Mouse (Mus musculus): ENCODE measurements around the gene Lmntd1. TPM values are rescaled to one million over a fixed set of nuclear protein-coding genes. Genes with fewer than 3 reads are reported as not detected.
"Not testable (repeated sequence)": the region's sequence is repeated elsewhere in the genome, so short reads cannot be mapped to it uniquely, and the experiment has no call there.

Lmntd1 gene
- polyA plus RNA-seq, 1 experiment from 2014 or later = 3.0 TPM

DNA sequence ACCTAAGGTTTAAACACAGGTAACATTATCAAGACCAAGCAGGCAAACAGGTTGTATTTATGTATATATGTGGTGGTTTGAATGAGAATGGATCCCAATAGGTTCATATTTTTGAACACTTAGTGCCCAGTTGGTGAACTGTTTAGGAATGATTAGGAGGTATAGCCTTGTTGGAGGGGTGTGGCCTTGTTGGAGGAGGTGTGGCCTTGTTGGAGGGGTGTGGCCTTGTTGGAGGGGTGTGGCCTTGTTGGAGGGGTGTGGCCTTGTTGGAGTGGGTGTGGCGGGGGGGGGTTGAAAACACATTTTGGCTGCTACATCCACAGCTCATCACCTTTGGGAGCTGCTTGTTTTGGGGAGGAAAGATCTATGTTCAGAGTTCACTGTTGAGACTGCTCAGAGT lies 270.7 kb downstream of the Lmntd1 start:
- Histone ChIP-seq H3K9me3 (replicated peaks; ENCODE audit: low read length) (no peaks in the 10 kb centered on the region), H3K27ac (no peak overlapping the region), H3K9ac (ENCODE audit: low read depth, low read length) (no peak overlapping the region), H3K4me2 (ENCODE audit: low read length) (no peak overlapping the region), H3K27me3 (ENCODE audit: insufficient read depth, low read length) (no peaks in the 10 kb centered on the region), H3K36me3 (ENCODE audit: insufficient read depth, low read length) (no peaks in the 10 kb centered on the region), H3K4me1 (replicated peaks; ENCODE audit: insufficient read depth, low read length) (no peaks in the 10 kb centered on the region), H3K4me3 (replicated peaks; ENCODE audit: low read depth, low read length) (no peak overlapping the region)
- ATAC-seq (replicated peaks; ENCODE audit: low FRiP score, low read depth) (no peak), DNase-seq (ENCODE audit: low spot score) (no peak)
- no peak for TF ChIP-seq CTCF (IDR thresholded peaks at IDR 0.05; ENCODE audit: low read depth)
- whole genome bisulfite sequencing = 83% methylated on average over 1 of the region's 1 CpGs

DNA sequence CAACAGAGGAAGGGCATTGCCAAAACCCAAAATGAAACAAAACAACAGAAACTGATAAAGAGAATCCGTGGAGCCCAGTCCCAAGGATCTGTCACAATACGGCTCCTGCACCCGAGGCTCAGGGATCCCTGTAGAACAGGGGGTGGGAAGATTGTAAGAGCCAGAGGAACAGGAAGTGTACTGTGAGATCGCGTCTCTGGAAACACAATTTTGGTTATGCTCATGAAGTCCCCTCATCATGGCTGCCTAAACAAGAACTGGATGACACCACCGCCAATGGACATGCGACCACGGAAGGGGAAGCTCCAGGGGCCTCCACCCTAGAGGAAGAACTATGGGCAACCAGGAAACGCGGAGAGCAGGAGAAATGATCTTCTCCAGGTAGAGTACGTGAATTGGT lies 271.3 kb downstream of the Lmntd1 start:
- Histone ChIP-seq H3K4me3 (replicated peaks; ENCODE audit: low read depth, low read length) (no peak overlapping the region), H3K9ac (ENCODE audit: low read depth, low read length) (no peak overlapping the region), H3K4me1 (replicated peaks; ENCODE audit: insufficient read depth, low read length) (no peaks in the 10 kb centered on the region), H3K27me3 (ENCODE audit: insufficient read depth, low read length) (no peaks in the 10 kb centered on the region), H3K27ac (no peak overlapping the region), H3K36me3 (ENCODE audit: insufficient read depth, low read length) (no peaks in the 10 kb centered on the region), H3K4me2 (ENCODE audit: low read length) (no peak overlapping the region), H3K9me3 (replicated peaks; ENCODE audit: low read length) (no peaks in the 10 kb centered on the region)
- 86% methylated on average over 11 of the region's 11 CpGs for WGBS
- no peak for DNase-seq (ENCODE audit: low spot score)
- no peak for TF ChIP-seq CTCF (IDR thresholded peaks at IDR 0.05; ENCODE audit: low read depth)
- ATAC-seq (replicated peaks; ENCODE audit: low FRiP score, low read depth) = no peak

- DNase-seq (ENCODE audit: low spot score) = peak; percentile 96
- Histone ChIP-seq H3K27ac (peak overlapping the region; percentile 70), H3K9ac (ENCODE audit: low read depth, low read length) (peak overlapping the region; percentile 19; the same call in 1 of the 2 replicates), H3K4me2 (ENCODE audit: low read length) (peak overlapping the region; percentile 66), H3K4me3 (replicated peaks; ENCODE audit: low read depth, low read length) (peak overlapping the region; percentile 36), H3K9me3 (replicated peaks; ENCODE audit: low read length) (no peaks in the 10 kb centered on the region), H3K4me1 (replicated peaks; ENCODE audit: insufficient read depth, low read length) (no peaks in the 10 kb centered on the region), H3K36me3 (ENCODE audit: insufficient read depth, low read length) (no peaks in the 10 kb centered on the region), H3K27me3 (ENCODE audit: insufficient read depth, low read length) (no peaks in the 10 kb centered on the region)
- TF ChIP-seq CTCF (IDR thresholded peaks at IDR 0.05; ENCODE audit: low read depth) = peak; percentile 88
- peak; percentile 36 for ATAC-seq (replicated peaks; ENCODE audit: low FRiP score, low read depth)
- WGBS = under 1% methylated on average over 33 of the region's 33 CpGs
Measured at GRCm38 (mm10) chr6:145341301-145342193, 272.6 kb downstream of the Lmntd1 start.

DNA sequence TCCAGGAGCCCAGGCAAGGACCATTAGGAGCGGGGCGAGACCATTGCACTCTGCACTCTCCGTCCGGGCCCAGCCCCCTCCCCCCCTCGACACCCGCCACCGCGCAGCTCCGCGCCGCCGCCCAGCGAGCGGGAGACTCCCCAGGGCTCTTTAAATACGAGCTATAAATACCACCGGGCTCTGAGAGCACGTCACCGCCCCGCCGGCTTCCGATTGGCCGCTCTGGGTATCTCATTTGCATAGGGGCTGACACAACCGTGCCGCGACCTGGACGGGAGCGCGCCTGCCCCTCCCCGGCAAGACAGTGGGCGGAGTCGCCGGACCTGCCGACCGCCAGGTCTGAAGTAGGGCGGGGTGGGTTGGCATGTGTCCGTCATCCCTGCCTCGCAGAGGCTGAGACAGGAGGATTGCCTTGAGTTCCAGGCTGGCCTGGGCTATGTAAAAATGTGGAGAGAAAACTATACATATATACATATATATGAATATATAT lies 273.4 kb downstream of the Lmntd1 start:
- Histone ChIP-seq H3K27me3 (ENCODE audit: insufficient read depth, low read length) (no peaks in the 10 kb centered on the region), H3K4me2 (ENCODE audit: low read length) (peak overlapping the region; percentile 66), H3K9me3 (replicated peaks; ENCODE audit: low read length) (no peaks in the 10 kb centered on the region), H3K36me3 (ENCODE audit: insufficient read depth, low read length) (no peaks in the 10 kb centered on the region), H3K9ac (ENCODE audit: low read depth, low read length) (peak overlapping the region; percentile 55), H3K27ac (peak overlapping the region; percentile 93), H3K4me3 (replicated peaks; ENCODE audit: low read depth, low read length) (peak overlapping the region; percentile 36), H3K4me1 (replicated peaks; ENCODE audit: insufficient read depth, low read length) (no peaks in the 10 kb centered on the region)
- TF ChIP-seq CTCF (IDR thresholded peaks at IDR 0.05; ENCODE audit: low read depth) = 0 out of 2 replicates have a peak, but pooled peaks have one; percentile 1
- ATAC-seq (replicated peaks; ENCODE audit: low FRiP score, low read depth) (peak; percentile 96), DNase-seq (ENCODE audit: low spot score) (peak; percentile 98)
- WGBS = under 1% methylated on average over 36 of the region's 37 CpGs

- Histone ChIP-seq H3K4me3 (replicated peaks; ENCODE audit: low read depth, low read length) (peak overlapping the region; percentile 36), H3K27me3 (ENCODE audit: insufficient read depth, low read length) (no peaks in the 10 kb centered on the region), H3K4me2 (ENCODE audit: low read length) (peak overlapping the region; percentile 66), H3K9me3 (replicated peaks; ENCODE audit: low read length) (no peaks in the 10 kb centered on the region), H3K4me1 (replicated peaks; ENCODE audit: insufficient read depth, low read length) (no peaks in the 10 kb centered on the region), H3K36me3 (ENCODE audit: insufficient read depth, low read length) (no peaks in the 10 kb centered on the region), H3K27ac (peak overlapping the region; percentile 93), H3K9ac (ENCODE audit: low read depth, low read length) (peak overlapping the region; percentile 55)
- WGBS = under 1% methylated on average over 21 of the region's 21 CpGs
- DNase-seq (ENCODE audit: low spot score) (peak; percentile 81), ATAC-seq (replicated peaks; ENCODE audit: low FRiP score, low read depth) (peak; percentile 25)
- TF ChIP-seq CTCF (IDR thresholded peaks at IDR 0.05; ENCODE audit: low read depth) = no peak
Measured at GRCm38 (mm10) chr6:145339956-145340656, 274.0 kb downstream of the Lmntd1 start.

DNA sequence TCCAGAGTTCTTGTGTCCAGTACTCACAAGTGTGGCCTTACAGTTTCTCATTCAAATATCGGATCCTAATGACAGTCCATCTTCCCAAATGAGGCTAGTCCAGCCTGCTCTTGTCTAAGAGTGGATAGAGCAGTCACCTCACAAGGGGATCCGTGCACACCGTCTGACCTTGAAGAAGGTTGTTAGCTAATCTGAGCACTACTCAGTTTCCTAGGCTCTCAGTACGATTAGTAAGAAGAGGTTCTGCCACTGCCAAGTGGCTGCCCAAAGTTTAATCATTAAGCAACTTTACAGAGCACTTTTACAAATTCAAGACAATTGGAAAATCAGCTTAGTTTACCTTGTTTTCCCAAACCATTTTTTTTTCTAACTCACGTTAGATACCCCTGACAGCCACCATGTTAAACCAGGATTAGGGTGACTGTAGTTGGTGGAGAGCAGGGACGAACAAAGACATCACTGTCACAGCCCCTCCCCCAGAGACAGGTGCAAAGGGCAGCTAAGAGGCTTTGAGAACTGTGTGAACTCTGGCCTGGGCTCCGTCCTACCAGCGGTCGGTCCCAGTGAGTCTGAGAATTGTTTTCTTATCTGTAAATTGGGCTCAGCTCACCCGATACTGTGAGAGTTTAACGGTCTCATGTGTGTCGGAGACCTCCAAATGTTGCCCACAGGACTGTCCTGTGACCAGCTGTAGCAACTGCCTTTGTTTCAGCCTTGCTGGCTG lies 275.4 kb downstream of the Lmntd1 start:
- ATAC-seq (replicated peaks; ENCODE audit: low FRiP score, low read depth) = no peak
- no peak overlapping the region for H3K9ac ChIP-seq (ENCODE audit: low read depth, low read length)
- peak; percentile 25 for DNase-seq (ENCODE audit: low spot score)
- H3K27ac ChIP-seq = peak overlapping the region; percentile 31; the same call in 1 of the 2 replicates
- H3K36me3 ChIP-seq (ENCODE audit: insufficient read depth, low read length) = no peaks in the 10 kb centered on the region
- H3K4me1 ChIP-seq (replicated peaks; ENCODE audit: insufficient read depth, low read length) = no peaks in the 10 kb centered on the region
- H3K4me3 ChIP-seq (replicated peaks; ENCODE audit: low read depth, low read length) = no peak overlapping the region
- 53% methylated on average over 12 of the region's 12 CpGs for WGBS
- no peak overlapping the region for H3K4me2 ChIP-seq (ENCODE audit: low read length)
- no peaks in the 10 kb centered on the region for H3K27me3 ChIP-seq (ENCODE audit: insufficient read depth, low read length)
- TF ChIP-seq CTCF (IDR thresholded peaks at IDR 0.05; ENCODE audit: low read depth) = no peak
- H3K9me3 ChIP-seq (replicated peaks; ENCODE audit: low read length) = no peaks in the 10 kb centered on the region

- WGBS = 77% methylated on average over 6 of the region's 6 CpGs
- not testable (repeated sequence) for H3K9me3 ChIP-seq (replicated peaks; ENCODE audit: low read length); H3K4me3 ChIP-seq (replicated peaks; ENCODE audit: low read depth, low read length); H3K4me2 ChIP-seq (ENCODE audit: low read length); ATAC-seq (replicated peaks; ENCODE audit: low FRiP score, low read depth); H3K9ac ChIP-seq (ENCODE audit: low read depth, low read length); DNase-seq (ENCODE audit: low spot score); H3K27me3 ChIP-seq (ENCODE audit: insufficient read depth, low read length); H3K27ac ChIP-seq; H3K36me3 ChIP-seq (ENCODE audit: insufficient read depth, low read length); H3K4me1 ChIP-seq (replicated peaks; ENCODE audit: insufficient read depth, low read length)
Measured at GRCm38 (mm10) chr6:145337521-145337920, 276.6 kb downstream of the Lmntd1 start.
